Mouse (Mus musculus) regulatory T cell (primary cell): Measurements from ENCODE around the gene Hipk2.

Experiments used
- in situ Hi-C: fragments of 300-600 bp; cut with MboI, MseI; formaldehyde crosslinking; loops from one replicate; pipeline ENCODE4 v1.15.1; 2025; ENCODE audit warnings: high pct_unique_total_duplicates

Gene Hipk2

DNA sequence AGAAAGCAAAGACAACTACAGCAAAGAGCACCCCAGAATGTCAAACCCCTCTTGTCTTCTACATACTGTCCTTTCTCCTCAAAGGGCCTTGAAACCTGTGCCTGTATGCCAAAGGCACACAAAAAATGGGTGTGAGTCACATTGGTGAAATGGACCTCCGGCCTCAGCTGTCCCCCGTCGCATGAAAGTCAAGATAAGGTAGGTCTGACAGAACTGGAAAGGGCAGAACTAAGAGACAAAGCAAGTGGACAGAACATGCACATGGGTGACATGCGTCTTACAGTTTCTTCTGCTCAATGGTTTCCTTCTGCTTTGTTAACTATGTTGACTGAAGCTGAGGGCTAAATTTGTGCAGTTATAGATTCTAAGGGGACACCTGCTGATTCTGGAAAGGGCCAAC lies 119.0 kb downstream of the Hipk2 start:
- in situ Hi-C loops: no loop called here

DNA sequence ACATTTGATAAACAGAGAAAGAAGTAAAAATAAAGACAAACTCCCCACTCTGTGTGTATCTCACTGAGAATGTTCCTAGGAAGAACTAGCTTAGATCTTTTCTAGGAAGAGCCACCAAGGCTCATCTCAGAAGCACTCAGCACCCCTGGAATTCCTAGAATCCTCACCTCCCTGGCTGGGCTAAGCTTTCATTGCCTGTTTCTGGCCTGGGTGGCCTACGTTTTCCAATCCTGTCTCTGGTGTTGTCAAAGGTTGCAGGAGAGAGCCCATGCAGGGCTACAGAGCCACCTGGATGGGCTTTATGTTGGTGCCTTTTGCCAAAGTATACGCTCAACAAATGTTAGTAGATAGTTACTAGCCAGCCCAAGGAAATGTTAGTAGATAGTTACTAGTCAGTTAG lies 120.0 kb downstream of the Hipk2 start:
- in situ Hi-C loops: no loop called here

DNA sequence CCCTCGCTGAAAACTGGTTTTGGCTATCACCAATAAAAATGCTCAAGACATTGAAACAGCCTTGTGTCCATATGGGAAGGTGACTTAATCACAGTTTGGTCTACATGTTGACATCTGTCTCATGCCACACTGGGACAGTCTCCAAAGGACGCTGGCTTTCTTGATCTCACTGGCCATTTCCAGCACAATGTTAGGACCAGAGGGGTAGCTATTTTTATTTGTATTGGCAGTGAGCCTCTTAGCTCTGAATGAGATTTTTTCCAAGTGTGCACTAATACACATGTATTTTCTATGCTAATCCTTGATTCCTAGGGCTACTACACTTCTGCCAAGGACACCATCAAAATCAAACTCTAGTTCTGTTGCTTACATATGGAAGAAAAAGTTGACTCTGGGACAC lies 120.8 kb downstream of the Hipk2 start:
- in situ Hi-C loops: no loop called here

DNA sequence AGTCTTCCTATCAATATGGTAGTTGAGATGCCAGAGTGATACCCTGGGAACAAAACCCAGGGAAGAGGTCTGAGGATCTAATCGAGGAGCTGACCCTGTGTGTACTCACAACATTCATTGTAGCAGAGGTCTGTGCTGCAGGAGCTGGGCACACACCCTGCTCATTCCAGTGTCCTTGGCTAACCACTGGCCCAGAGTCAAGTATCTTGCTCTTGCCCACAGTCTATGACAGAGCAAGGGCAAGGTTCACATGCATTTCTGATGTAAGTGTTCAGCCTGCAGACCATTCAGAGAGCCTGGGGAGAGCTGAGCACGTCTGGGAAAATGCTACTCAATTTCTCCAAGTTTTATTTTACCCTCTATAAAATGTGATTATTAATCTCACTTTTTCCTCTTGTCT lies 122.2 kb downstream of the Hipk2 start:
- in situ Hi-C loops: no loop called here

DNA sequence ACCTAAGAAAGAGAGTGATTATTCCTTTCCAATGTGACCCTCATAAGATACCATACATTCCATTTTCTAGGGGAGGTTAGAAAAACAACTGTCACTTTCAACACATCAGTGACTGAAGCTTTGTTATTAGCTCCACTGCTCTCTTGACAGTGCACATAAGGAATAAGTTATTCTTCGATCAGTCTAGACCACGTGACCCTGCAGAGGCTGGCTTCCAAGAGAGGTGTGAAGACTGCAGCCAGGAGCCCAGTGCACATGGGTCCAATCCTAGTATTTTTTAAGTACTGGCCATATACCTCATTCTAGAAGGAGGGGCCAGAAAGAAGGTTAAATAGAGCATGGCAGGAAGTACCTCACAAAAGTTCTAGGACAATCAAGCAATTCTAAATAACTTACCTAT lies 122.9 kb downstream of the Hipk2 start:
- in situ Hi-C loops: no loop called here

DNA sequence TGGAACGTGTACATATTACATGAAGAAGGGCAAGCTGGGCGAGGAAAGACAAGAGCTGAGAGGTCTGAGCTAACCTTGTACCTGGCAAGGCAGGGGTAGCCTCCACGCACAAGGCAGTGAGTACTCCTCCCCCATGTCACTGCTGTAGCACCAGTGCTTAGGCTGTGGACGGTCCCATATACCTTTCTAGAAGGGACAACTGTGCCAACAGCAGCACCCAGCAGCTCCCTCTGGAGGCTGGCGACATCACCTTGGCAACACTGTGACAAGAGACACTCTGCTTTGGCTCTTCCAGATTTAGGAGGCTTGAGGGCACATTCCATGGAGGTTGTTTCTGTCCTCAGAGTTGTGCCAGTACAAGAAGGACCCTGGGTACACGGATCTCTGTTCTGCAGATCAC lies 123.5 kb downstream of the Hipk2 start:
- in situ Hi-C loops: no loop called here

DNA sequence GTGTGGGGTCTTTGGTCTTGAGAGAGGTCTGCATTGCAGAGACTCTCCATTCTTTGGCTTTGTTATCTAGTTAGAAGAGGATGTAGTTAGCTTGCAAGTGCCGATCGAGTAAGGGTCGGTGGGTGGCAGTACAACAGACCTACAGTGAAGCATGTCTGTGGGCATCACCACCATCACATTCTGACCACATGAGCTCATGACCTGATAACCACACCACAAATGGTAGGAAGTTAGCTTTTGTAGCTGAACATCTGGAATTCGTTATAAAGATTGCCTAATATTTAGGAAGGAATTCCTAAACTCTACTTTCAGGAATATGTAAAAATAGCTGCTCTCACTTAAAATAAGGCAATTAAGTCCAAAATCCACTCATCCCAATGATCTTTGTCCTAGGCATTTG lies 127.9 kb downstream of the Hipk2 start:
- in situ Hi-C loops: no loop called here

DNA sequence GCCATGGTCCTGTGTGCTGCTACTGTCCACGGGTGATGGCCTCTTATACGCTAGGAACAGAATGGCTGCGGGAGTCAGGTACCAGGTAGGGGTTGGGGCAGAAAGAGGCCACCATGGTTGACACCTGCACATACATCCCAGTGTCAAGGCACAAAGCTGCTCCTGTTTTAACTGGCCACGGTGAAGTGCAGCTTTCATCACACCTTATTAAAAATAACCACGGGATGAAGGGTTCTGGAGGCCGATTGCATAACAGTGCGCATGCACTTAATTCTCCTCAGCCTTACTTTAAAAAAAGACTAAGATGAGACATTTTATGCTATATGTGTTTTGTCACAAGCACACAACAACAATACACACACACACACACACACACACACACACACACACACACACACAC lies 132.6 kb downstream of the Hipk2 start:
- in situ Hi-C loops: no loop called here

DNA sequence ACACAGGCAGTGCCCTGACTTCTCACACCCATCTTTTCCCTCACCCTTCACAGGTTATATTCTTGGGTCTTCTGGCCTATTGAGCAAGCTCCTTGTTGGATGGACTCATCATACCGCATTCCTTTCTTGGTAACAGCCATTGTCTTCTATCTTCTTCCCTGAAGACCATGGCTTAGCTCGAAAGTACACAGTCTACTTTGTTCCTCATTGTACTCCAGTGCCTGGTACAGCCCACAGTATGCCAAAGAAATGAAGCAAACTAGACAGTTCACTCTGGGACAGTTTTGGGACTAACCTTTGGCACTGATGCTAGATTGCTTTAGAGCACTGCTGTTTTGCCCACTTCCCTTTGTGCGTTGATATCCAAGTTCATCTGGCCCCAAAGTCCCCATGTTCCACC lies 133.5 kb downstream of the Hipk2 start:
- in situ Hi-C loops: no loop called here

DNA sequence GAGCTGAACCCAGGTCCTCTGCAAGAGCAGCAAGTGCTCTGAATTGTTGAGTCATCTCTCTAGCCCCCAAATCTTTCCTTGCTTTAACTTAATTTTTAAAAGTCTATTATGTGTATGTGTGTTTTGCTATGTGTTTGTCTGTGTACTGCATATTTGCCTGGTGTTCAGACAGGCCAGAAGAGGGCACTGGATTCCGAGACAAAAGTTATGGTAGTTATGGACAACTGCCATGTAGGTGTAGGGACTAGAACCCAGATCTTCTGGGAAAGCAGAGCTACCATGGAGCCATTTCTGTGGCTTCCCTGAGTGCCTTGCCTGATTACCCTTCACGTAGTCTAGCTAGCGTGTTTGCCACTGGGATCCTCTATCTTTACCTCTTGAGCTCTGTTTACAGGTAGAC lies 134.9 kb downstream of the Hipk2 start:
- in situ Hi-C loops: no loop called here

DNA sequence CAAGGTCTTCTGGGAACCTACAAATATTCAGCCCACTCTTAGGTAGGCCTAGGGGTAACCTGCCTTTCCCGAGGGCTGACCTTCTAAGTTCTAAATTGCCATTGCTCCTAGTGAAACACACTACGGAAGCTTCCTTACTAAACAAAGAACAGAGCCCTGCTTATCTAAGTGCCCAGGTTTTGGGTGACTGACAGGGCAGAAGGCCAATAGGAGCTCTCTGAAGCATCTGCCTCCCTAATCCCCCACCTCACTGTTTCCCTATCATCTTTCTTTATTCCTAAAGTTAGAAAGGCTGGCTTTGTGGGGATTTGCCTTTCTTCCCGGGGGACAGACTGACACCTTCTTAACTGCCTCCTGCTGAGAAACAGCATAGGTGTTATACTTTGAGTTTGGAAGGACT lies 136.7 kb downstream of the Hipk2 start:
- in situ Hi-C loops: no loop called here

DNA sequence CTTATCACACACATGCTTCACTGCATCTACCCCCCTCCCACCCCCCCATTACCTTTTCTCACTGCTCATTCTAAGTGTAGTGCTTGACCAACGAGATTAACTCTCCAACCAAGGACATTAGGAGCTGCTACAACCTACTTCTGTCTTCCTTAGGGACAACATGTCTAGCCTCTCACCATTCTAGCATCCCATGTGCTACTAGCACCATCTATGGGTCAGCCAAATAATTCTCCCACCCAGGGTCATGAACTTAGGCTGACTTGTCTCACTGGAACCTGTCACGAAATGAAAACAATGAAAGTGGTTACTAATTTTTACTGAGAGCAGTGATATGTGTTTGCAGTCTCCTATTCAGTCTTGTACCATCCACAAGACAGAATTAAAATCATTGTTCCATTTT lies 138.2 kb downstream of the Hipk2 start:
- in situ Hi-C loops: no loop called here

DNA sequence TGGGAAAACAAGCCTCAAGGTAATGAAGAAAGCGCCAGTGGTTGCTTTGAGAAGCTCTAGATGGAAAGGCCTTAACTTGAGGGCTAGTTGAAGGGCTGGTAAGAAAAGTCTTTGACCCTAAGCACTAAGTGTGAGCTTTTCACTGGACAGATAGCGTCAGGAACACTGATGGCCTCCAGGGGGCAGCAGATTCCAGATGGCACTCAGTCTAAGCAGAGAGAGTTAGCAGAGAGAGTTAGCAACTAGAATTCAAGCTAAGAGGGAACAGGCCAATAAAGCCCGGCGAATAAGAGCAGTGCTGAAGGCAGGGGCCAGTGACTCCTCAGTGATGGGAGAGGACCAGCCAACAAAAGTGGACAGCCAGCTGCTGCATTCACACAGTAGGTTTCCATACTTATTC lies 139.7 kb downstream of the Hipk2 start:
- in situ Hi-C loops: no loop called here

DNA sequence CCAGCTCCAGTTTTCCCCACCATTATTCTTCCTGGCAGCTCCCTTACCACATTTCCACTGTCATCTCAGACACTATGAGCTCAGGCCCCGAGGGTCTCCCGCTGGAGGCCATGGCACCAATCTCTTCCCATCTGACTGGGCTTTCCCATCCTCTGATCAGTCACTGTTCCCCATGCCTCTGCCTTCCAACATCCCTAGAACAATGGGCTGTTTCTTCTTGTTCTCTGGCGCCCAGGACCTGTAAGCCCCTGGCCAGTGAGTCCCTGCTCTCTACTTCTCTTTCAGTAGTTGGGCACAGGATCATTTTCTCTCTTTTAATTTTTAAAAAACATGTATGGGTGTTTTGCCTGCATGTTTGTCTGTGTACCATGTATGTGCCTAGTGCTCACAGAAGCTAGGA lies 143.3 kb downstream of the Hipk2 start:
- in situ Hi-C loops: loop anchor here (5.0 kb wide), 1 partner anchor 180 kb away; no protein-coding TSS in a partner anchor

DNA sequence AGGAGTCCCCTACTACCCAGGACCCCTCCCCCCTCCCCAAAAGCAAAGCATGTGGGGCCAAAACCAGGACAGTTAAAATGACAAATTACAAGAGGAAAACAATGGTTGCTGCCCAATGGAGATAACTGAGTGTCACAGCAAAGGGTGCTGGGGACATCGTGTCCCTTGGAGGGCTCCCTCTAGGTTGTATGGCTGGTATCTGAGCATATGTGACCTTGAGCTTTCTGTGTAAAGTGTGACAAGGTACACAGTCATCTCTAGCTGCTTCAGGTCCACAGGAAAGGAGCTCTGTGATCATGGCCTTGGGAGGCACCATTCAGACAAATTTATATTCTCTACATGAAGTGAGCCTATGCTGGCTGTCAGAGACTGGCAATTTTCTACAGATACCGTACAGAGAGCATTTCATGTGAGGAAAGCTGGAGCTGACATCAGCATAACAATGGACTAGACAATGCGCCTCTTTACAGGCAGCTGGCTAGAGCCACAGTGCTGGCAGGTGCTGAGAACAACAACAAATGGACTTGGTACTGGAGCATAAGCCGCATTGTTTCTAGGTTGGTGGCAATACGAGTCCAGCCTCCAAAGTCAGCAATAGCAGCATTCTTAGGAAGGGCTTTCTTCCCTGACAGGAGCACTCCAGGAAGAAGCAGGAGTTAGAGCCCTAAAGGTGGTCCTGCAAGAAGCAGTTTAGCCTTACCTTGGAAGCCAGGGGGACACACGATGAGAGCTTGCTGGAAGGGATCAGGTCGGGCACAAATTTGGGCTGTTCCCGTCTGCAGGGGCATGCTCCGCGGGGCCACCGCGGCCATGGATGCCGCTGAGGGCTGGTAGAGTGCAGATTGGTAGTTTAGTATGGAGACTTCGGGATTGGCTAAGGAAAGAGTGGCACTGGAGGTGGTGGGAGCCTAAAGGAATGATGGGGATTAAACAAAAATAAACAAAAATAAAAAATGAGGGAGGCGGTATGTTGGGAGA lies 145.5 kb downstream of the Hipk2 start:
- in situ Hi-C loops: loop anchor here (5.0 kb wide), 1 partner anchor 182 kb away; no protein-coding TSS in a partner anchor

DNA sequence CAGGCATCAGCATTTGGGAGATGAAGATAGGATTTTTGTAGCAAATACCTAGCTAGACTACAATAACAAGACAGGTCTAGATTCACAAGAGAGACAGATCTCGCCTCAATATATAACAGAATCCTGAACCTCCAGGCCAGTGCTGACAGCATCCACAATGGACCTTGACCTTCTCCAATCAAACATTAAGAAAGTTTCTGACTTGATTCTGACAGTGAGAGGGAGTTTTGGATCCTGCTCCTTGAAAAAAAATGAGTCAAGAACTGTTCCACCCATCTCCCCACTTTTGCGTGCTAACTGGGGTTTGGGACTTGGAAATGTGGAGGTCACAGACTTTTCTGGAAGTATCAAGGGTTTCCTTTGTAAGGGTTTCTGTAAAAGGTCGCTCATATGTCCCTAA lies 150.4 kb downstream of the Hipk2 start:
- in situ Hi-C loops: no loop called here

DNA sequence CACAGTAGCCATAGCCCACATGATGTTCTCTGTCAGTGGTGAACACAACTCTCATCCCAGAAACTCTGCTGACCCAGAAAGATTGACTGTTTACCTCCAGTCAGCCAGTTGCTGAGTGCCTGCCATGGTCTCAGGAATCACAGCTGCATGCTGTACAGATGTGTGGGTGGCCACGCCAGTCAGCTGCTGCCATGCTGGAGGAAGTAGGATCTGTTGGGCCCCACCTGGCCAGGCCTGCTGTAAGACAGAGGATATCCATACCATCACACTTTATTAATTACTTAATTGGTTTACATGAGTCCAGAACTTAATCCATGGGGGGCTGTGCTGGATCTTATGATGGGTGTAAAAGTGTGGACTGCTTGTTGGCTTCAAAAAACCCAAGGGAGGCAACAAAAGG lies 154.6 kb downstream of the Hipk2 start:
- in situ Hi-C loops: no loop called here

DNA sequence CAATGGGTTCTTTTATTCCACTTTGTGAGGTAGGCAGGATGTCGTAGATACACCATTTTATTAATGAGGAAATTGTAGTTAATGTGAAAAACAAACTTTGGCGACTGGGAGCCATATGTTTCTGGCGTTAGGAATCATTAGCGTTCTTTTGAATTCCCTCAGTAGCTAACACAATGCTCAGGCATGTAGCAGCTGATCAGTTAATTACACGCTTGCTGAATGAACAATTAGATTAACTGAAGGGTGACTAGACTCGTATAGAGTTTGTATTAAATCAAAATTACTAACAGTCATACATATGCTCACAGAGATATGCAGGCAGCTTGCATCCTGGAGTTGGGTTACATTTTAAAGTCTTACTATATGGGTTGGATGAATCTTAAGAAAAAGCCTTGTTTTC lies 156.7 kb downstream of the Hipk2 start:
- in situ Hi-C loops: no loop called here

DNA sequence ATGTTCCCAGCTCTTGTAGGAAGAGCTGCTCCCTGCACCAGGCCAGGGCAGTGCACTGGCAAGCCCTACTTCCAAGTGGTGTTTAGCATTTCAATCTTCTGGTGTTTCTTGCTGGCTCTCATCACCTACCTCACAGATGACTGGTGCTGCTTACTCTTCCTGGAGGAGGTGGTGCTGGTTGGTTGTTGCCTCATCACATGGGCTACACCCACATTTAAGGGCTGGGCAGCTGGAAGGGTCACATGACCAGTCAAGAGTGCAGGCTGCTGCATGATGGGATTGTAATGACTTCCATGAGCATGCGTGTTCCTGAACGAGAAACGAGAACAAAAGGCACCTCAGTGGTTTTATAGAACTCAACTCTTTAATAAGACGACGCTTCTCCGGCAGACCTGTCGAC lies 157.3 kb downstream of the Hipk2 start:
- in situ Hi-C loops: no loop called here

DNA sequence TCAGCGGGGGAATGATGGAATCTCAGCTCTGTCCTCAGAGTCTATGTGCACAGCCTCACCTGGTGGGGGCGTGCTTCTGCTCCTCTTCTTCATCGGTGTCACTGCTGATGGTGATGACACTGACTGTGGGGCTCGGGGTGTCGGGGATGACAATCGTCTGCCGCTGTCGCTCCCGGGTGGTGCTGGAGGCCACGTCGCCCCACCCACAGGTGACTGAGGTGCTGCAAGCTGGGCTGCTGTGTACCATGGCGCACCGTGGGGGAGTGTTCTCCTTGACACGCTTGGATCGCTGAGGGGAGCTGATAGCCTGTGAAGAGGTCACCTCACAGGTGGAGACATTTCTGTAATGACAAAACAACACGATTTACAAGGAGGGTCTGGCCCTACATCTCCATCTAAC lies 160.1 kb downstream of the Hipk2 start:
- in situ Hi-C loops: no loop called here

DNA sequence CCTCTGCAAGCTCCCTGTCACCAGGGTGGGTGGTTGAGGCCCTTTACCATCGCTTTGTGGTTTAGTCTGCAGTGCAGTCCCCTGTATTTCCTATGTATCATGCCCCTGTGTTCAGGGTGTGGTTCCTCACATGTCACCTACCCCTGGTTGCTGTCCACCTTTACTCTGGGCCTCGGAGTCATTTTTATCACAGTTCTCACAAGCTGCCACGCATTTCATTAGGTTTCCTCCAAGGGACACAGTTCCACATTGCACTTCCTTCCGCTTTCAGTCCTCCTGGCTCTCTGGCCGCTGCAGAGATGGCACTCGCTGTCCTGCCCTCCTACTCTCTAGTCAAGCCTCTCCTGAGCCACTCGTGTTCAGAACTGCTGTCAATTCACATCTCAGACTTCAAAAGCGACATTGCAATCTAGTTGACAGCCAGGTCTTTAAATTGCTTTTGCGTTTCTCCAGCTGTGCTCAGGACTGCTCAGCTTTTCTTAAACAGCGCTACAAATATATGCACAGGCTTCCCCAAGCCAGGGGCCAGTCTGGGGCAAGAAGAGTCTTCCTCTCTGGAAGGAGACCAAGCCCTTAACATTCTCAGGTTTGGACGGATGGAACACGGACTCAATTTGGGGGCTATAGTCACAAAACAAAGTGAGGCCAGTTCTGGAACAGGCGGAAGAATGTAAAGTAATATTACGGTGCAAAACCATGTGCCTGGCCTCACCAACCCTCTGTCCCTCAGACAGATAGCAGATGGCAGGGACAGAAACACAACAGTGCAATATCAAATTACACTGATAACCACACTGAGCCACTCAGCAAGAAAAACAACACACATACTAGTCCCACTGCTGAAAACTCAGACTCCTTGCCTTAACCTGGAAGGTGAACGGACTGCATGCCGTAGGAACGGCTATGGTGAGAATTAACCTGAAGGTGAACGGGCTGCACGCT lies 161.7 kb downstream of the Hipk2 start:
- in situ Hi-C loops: no loop called here

DNA sequence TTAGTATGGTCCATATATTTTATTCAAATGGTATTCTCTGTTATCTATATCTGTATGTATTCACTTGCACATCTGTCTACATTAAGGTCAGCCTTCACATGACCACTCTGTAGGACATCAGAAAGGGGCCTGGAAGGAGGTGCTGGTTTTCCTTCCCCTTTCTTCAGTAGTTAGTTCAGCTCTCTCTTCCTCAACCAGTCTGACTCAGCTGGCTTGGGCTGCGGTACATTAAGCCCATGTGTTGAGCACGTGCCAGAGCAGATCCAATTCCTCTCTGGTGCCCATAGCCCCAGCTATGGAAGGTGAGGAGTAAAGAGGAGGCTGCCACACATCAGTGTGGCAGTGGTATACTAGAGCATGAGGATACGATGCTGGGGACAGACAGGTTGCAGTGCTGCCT lies 165.5 kb downstream of the Hipk2 start:
- in situ Hi-C loops: no loop called here
